Mouse (Mus musculus) liver, adult 2 months (tissue): ENCODE results near the gene Actr1a.

Source experiments
- CTCF ChIP-seq: fragments of 200-500 bp; IDR thresholded peaks from 2 replicates; pipeline ENCODE4 v1.5.1; 2011; ENCODE audit warnings: low read depth, low read length, control low read depth
- POLR2A ChIP-seq: fragments of 200-500 bp; IDR thresholded peaks from 2 replicates; pipeline ENCODE4 v1.6.1; 2011; ENCODE audit warnings: low read length, control low read depth; ENCODE audit not compliant: insufficient read depth; ENCODE audit errors: extremely low read depth

DNA sequence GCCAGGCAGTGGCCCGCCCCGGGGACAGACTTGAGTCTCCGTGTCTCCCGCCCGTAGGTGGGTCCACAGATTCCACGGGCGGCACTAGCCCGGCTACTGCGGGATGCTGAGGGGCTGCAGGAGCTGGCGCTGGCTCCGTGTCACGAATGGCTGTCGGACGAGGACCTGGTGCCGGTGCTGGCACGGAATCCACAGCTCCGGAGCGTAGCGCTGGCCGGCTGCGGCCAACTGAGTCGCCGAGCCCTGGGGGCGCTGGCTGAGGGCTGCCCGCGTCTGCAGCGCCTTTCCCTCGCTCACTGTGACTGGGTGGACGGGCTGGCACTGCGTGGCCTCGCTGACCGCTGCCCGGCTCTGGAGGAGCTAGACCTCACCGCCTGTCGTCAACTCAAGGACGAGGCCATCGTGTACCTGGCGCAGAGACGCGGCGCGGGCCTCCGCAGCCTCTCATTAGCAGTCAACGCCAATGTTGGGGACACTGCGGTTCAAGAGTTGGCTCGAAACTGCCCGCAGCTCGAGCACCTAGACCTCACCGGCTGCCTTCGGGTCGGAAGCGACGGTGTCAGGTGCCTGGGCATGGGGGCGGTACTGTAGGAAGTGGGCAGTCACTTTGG is 66.4 kb downstream of the Actr1a start:
- TF ChIP-seq CTCF (no peak), POLR2A (no peak)
